Mouse (Mus musculus): ENCODE results near the gene Ninj1.

- TF ChIP-seq CTCF (IDR thresholded peaks at IDR 0.05; ENCODE audit: borderline replicate concordance, insufficient read depth, low read depth, low read length) (no peak), POLR2A (IDR thresholded peaks at IDR 0.05; ENCODE audit: borderline replicate concordance, insufficient read depth, low read length) (no peak)
Observed at GRCm38 (mm10) chr13:49238737-49239136, 51.5 kb downstream of the Ninj1 start.

All from cerebellum, adult 2 months (tissue).